ENCODE assay signal across 24 mouse cellular contexts in the genomic region with DNA sequence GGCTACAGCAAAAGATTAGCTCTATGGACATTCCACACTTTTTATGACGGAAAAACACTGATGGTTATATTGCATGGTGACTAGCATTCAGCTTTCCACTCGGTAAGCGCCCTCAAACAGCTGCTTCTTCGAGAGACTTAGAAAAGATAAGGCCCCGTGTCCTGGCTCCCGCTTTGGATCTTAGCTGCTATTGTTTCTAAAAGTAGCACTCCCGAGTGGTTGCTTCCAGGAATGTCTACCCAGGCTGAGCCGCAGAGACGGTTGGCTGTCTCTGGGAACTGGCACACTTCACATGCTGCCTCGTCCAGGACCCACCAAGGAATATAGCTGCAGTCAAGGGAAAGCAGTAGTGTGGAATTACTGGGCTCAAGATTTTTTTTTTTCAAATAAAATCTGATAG. TPM values are rescaled to one million over a fixed set of nuclear protein-coding genes. Genes with fewer than 3 reads are reported as not detected.
DNase-seq lines count a peak whose midpoint lies in the region; ATAC-seq and TF ChIP-seq lines count a peak whose summit lies in the region.
"Had no signal": no experiment of that assay in that cellular context is flagged by ENCODE, and none has a peak within 500 bp of the region (broad histone marks: within the 10 kb centered on the region; RNA-seq: fewer than 3 reads in every experiment).

No protein-coding gene starts in this region.

- WGBS in heart, embryonic 10.5 days: 13% methylated on average over 10 of the region's 10 CpGs
- 46% methylated on average over 10 of the region's 10 CpGs for WGBS in intestine, embryonic 14.5 days
- 50% methylated on average over 10 of the region's 10 CpGs for WGBS in intestine, embryonic 15.5 days
- WGBS in heart, postnatal 0 days: 5% methylated on average over 10 of the region's 10 CpGs

- no peaks in the 10 kb centered on the region for H3K27me3 ChIP-seq in heart, embryonic 10.5 days (ENCODE audit: insufficient read depth, poor library complexity, severe bottlenecking)
- H3K27me3 ChIP-seq in intestine, embryonic 14.5 days (replicated peaks; ENCODE audit: control insufficient read depth, insufficient read depth, low read length): no peaks in the 10 kb centered on the region
- H3K27me3 ChIP-seq in intestine, embryonic 15.5 days (replicated peaks): no peaks in the 10 kb centered on the region
- H3K27me3 ChIP-seq in heart, postnatal 0 days (ENCODE audit: control insufficient read depth, insufficient read depth, low read length): no peaks in the 10 kb centered on the region
- H3K27me3 ChIP-seq: forebrain, embryonic 15.5 days; limb, embryonic 13.5 days; liver, embryonic 12.5 days; midbrain, embryonic 12.5 days had no signal

- TF ChIP-seq EP300 in heart, postnatal 0 days (IDR thresholded peaks at IDR 0.05; ENCODE audit: low read depth): no peak

- no peaks in the 10 kb centered on the region for H3K36me3 ChIP-seq in heart, embryonic 10.5 days
- no peaks in the 10 kb centered on the region for H3K36me3 ChIP-seq in intestine, embryonic 14.5 days (ENCODE audit: control insufficient read depth, insufficient read depth, low read length)
- H3K36me3 ChIP-seq in intestine, embryonic 15.5 days: no peaks in the 10 kb centered on the region
- no peaks in the 10 kb centered on the region for H3K36me3 ChIP-seq in heart, postnatal 0 days (replicated peaks; ENCODE audit: control insufficient read depth, insufficient read depth, low read length)
- H3K36me3 ChIP-seq: forebrain, embryonic 15.5 days; limb, embryonic 13.5 days; liver, embryonic 12.5 days; midbrain, embryonic 12.5 days had no signal

- no peak for TF ChIP-seq CTCF in heart, postnatal 0 days (IDR thresholded peaks at IDR 0.05; ENCODE audit: low read depth)

- peaks cover 40% of the 10 kb centered on the region for H3K4me1 ChIP-seq in heart, embryonic 10.5 days
- no peaks in the 10 kb centered on the region for H3K4me1 ChIP-seq in intestine, embryonic 14.5 days (replicated peaks; ENCODE audit: control insufficient read depth, insufficient read depth, low read length)
- H3K4me1 ChIP-seq in intestine, embryonic 15.5 days (replicated peaks): no peaks in the 10 kb centered on the region
- peaks cover 24% of the 10 kb centered on the region for H3K4me1 ChIP-seq in heart, postnatal 0 days (ENCODE audit: control insufficient read depth, insufficient read depth)
- H3K4me1 ChIP-seq: forebrain, embryonic 15.5 days had no signal

- peak overlapping the region; percentile 47; the same call in 1 of the 2 replicates for H3K27ac ChIP-seq in heart, embryonic 10.5 days
- no peak overlapping the region for H3K27ac ChIP-seq in intestine, embryonic 14.5 days (ENCODE audit: low read depth)
- no peak overlapping the region for H3K27ac ChIP-seq in intestine, embryonic 15.5 days
- no peak overlapping the region; the same call in 1 of the 2 replicates for H3K27ac ChIP-seq in heart, postnatal 0 days (ENCODE audit: low read depth)
- H3K27ac ChIP-seq: forebrain, embryonic 15.5 days; hindbrain, postnatal 0 days; limb, embryonic 13.5 days; liver, embryonic 12.5 days; midbrain, embryonic 12.5 days; stomach, postnatal 0 days had no signal

- no peak overlapping the region for H3K4me3 ChIP-seq in heart, embryonic 10.5 days
- H3K4me3 ChIP-seq in intestine, embryonic 14.5 days (ENCODE audit: low read depth, low read length): no peak overlapping the region
- no peak overlapping the region for H3K4me3 ChIP-seq in intestine, embryonic 15.5 days (replicated peaks)
- H3K4me3 ChIP-seq in heart, postnatal 0 days (ENCODE audit: low read depth, low read length): no peak overlapping the region
- H3K4me3 ChIP-seq: forebrain, embryonic 15.5 days; limb, embryonic 13.5 days; liver, embryonic 12.5 days; midbrain, embryonic 12.5 days had no signal

- H3K9ac ChIP-seq in intestine, embryonic 14.5 days (ENCODE audit: low read length): no peak overlapping the region
- H3K9ac ChIP-seq in intestine, embryonic 15.5 days: no peak overlapping the region
- H3K9ac ChIP-seq in heart, postnatal 0 days (replicated peaks; ENCODE audit: low read depth, low read length): no peak overlapping the region
- H3K9ac ChIP-seq: forebrain, embryonic 15.5 days; limb, embryonic 13.5 days; liver, embryonic 12.5 days; midbrain, embryonic 12.5 days had no signal

- no peaks in the 10 kb centered on the region for H3K9me3 ChIP-seq in heart, embryonic 10.5 days
- H3K9me3 ChIP-seq in intestine, embryonic 14.5 days (ENCODE audit: control insufficient read depth, low read length): no peaks in the 10 kb centered on the region
- H3K9me3 ChIP-seq in intestine, embryonic 15.5 days: no peaks in the 10 kb centered on the region
- no peaks in the 10 kb centered on the region for H3K9me3 ChIP-seq in heart, postnatal 0 days (replicated peaks; ENCODE audit: control insufficient read depth, low read length)
- H3K9me3 ChIP-seq: forebrain, embryonic 15.5 days; limb, embryonic 13.5 days; liver, embryonic 12.5 days; midbrain, embryonic 12.5 days had no signal

- H3K4me2 ChIP-seq in intestine, embryonic 14.5 days (ENCODE audit: low read length): no peak overlapping the region
- no peak overlapping the region for H3K4me2 ChIP-seq in intestine, embryonic 15.5 days (replicated peaks)
- peak overlapping the region; percentile 48 for H3K4me2 ChIP-seq in heart, postnatal 0 days (ENCODE audit: low read depth, low read length)
- H3K4me2 ChIP-seq: forebrain, embryonic 15.5 days; limb, embryonic 13.5 days; liver, embryonic 12.5 days; midbrain, embryonic 12.5 days had no signal

- DNase-seq in heart, embryonic 10.5 days (ENCODE audit: low spot score): no peak
- no peak for DNase-seq in heart, postnatal 10 days
- DNase-seq in intestine, embryonic 14.5 days (ENCODE audit: low spot score): peak; percentile 49
- DNase-seq in brain, adult 2 months (ENCODE audit: low read depth, low spot score): peak; percentile 30
- DNase-seq in heart, postnatal 0 days (ENCODE audit: low spot score): no peak
- DNase-seq: adrenal gland, adult 8-10 months; cerebellum, adult 2 months; cerebellum, postnatal 25 days; gastrocnemius, postnatal 36 days; kidney, adult 11 months; kidney, postnatal 4 days; layer of hippocampus, adult 9-11 months; lung, adult 18-20 months; thymus, adult 2 months; thymus, postnatal 4 days had no signal

- intact Hi-C loops in heart, postnatal 10 days (cut with DNase I): no loop called here

- no peak for ATAC-seq in intestine, embryonic 14.5 days (replicated peaks; ENCODE audit: low FRiP score, low TSS enrichment, low read depth)
- no peak for ATAC-seq in intestine, embryonic 15.5 days
- ATAC-seq in heart, postnatal 0 days (ENCODE audit: insufficient read depth, low read depth): no peak
- ATAC-seq in granulocyte monocyte progenitor cell, adult 5-6 weeks (replicated peaks; ENCODE audit: poor library complexity, severe bottlenecking): no peak
- ATAC-seq: activated CD4-positive, CD25-positive, alpha-beta regulatory T cell, adult 4 months; forebrain, embryonic 15.5 days; hindbrain, postnatal 0 days; liver, embryonic 12.5 days had no signal

RNA-seq across cellular contexts. Expression of a gene that starts 21.9 kb away (rescaled TPM):
- polyA plus RNA-seq in heart, embryonic 10.5 days (2016; fragmentation: Nextera tagmentation; extraction: Ambion mirVana): 6.7 and 7.0 TPM in 2 replicates
- 10 to 100 TPM; 23.7 to 30.8 TPM for total RNA-seq in heart, postnatal 10 days (2021)
- polyA plus RNA-seq in intestine, embryonic 14.5 days (2014; fragmentation: Nextera tagmentation; extraction: Ambion mirVana): 14.0 and 15.3 TPM in 2 replicates
- polyA plus RNA-seq in intestine, embryonic 15.5 days (2015; fragmentation: Nextera tagmentation; extraction: Ambion mirVana): 10.1 and 13.0 TPM in 2 replicates
- total RNA-seq in heart, postnatal 0 days (2014; rRNA removed; ENCODE audit: low replicate concordance): 13.6 and 19.4 TPM in 2 replicates
- polyA plus RNA-seq in heart, postnatal 0 days (2015; fragmentation: Nextera tagmentation; extraction: Ambion mirVana): 5.1 and 5.2 TPM in 2 replicates
- total RNA-seq in granulocyte monocyte progenitor cell, adult 5-6 weeks (2014; fragmentation: Nextera tagmentation): 16.5 and 19.2 TPM in 2 replicates
- total RNA-seq in granulocyte monocyte progenitor cell, adult 5-6 weeks (2017): 23.0 and 23.7 TPM in 2 replicates

Comparison
In these comparisons a context has a peak if more than half of its experiments do, and no peak if none do; other contexts are left out.
1. DNase-seq: peak in intestine, embryonic 14.5 days (single experiment) and brain, adult 2 months (single experiment); none in heart, embryonic 10.5 days (single experiment), heart, postnatal 10 days (0 of 2) and heart, postnatal 0 days (single experiment).